ENCODE assay signal across 8 mouse cellular contexts in the genomic region with DNA sequence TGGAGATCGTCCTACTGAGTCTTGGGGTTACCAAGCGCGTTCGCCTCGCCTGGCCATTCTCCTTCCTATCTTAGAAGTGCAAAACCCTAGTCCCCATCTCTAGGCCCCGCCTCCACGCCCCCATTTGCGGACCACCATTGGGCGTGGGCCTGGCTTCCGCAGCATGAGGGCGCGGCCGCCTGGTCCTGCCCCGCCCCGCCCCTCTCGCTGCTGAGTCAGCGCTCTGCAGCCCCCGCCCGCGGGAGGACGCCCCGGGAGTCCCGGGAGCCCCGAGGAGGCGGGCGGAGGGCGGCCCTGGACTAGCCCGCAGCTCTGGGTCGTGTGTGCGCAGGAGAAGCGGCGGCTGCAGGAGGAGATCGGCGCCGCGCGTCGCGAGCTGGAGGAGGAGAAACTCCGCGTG. TPM values are rescaled to one million over a fixed set of nuclear protein-coding genes. Genes with fewer than 3 reads are reported as not detected.
DNase-seq lines count a peak whose midpoint lies in the region; ATAC-seq and TF ChIP-seq lines count a peak whose summit lies in the region.

No protein-coding gene starts in this region.

- peaks cover 9% of the 10 kb centered on the region for H3K4me1 ChIP-seq in heart, adult 2 months (ENCODE audit: control insufficient read depth, insufficient read depth, low read length)
- peaks cover 23% of the 10 kb centered on the region for H3K4me1 ChIP-seq in embryonic facial prominence, embryonic 15.5 days
- H3K4me1 ChIP-seq in stomach, embryonic 15.5 days, result peaks cover 24% of the 10 kb centered on the region

- intact Hi-C loops in heart, adult 2 months (cut with DNase I), result loop anchor here (2.0 kb wide), 1 partner anchor 15 kb away; no protein-coding TSS in a partner anchor
- intact Hi-C loops in heart, postnatal 25 days (cut with DNase I), result no loop called here

- TF ChIP-seq POLR2A in heart, adult 2 months (IDR thresholded peaks at IDR 0.05; ENCODE audit: insufficient read depth, low read depth, low read length), result no peak

- peak overlapping the region; percentile 21; the same call in 1 of the 2 replicates for H3K9ac ChIP-seq in heart, adult 2 months (ENCODE audit: low read depth, low read length)
- peak overlapping the region; percentile 35 for H3K9ac ChIP-seq in embryonic facial prominence, embryonic 15.5 days
- no peak overlapping the region for H3K9ac ChIP-seq in stomach, embryonic 15.5 days

- H3K27me3 ChIP-seq in heart, adult 2 months (ENCODE audit: control insufficient read depth, insufficient read depth, low read length), result no peaks in the 10 kb centered on the region; the same call in 1 of the 2 replicates
- H3K27me3 ChIP-seq in embryonic facial prominence, embryonic 15.5 days, result peaks cover 22% of the 10 kb centered on the region; the same call in 1 of the 2 replicates
- H3K27me3 ChIP-seq in stomach, embryonic 15.5 days (replicated peaks), result peaks cover 16% of the 10 kb centered on the region

- no peaks in the 10 kb centered on the region for H3K9me3 ChIP-seq in embryonic facial prominence, embryonic 15.5 days (replicated peaks)
- H3K9me3 ChIP-seq in stomach, embryonic 15.5 days, result no peaks in the 10 kb centered on the region

- ATAC-seq in embryonic facial prominence, embryonic 15.5 days (ENCODE audit: insufficient number of reproducible peaks, low FRiP score, low TSS enrichment, low read depth), result peak; percentile 71
- peak; percentile 18; the same call in 1 of the 2 replicates for ATAC-seq in megakaryocyte-erythroid progenitor cell, adult 5-6 weeks (replicated peaks; ENCODE audit: low FRiP score, low TSS enrichment, poor library complexity, severe bottlenecking)
- peak; percentile 44; the same call in 1 of the 2 replicates for ATAC-seq in stomach, embryonic 15.5 days (ENCODE audit: insufficient read depth, low FRiP score, low read depth)

- WGBS in heart, adult 2 months, result 4% methylated on average over 41 of the region's 41 CpGs
- under 1% methylated on average over 41 of the region's 41 CpGs for WGBS in embryonic facial prominence, embryonic 15.5 days
- under 1% methylated on average over 41 of the region's 41 CpGs for WGBS in stomach, embryonic 15.5 days

- no peak overlapping the region for H3K27ac ChIP-seq in heart, adult 2 months
- no peak overlapping the region for H3K27ac ChIP-seq in embryonic facial prominence, embryonic 15.5 days (replicated peaks)
- no peak overlapping the region for H3K27ac ChIP-seq in stomach, embryonic 15.5 days

- no peak for TF ChIP-seq CTCF in heart, adult 2 months (IDR thresholded peaks at IDR 0.05)

- peak; percentile 43 to 62 for DNase-seq in heart, adult 2 months
- no peak for DNase-seq in heart, postnatal 25 days (ENCODE audit: low spot score)
- DNase-seq in ES-CJ7 (ENCODE audit: low read depth, low spot score), result peak; percentile 90
- peak; percentile 74 for DNase-seq in induced T-regulatory cell, adult 2 months (ENCODE audit: low read depth)
- no peak for DNase-seq in c-Kit-positive CD71-positive TER-119-positive erythroid progenitor cells, embryonic 14.5 days (ENCODE audit: low spot score)

- peaks cover 4% of the 10 kb centered on the region; the same call in 1 of the 2 replicates for H3K36me3 ChIP-seq in heart, adult 2 months (ENCODE audit: control insufficient read depth, insufficient read depth, low read length)
- no peaks in the 10 kb centered on the region for H3K36me3 ChIP-seq in embryonic facial prominence, embryonic 15.5 days
- H3K36me3 ChIP-seq in stomach, embryonic 15.5 days, result no peaks in the 10 kb centered on the region

- H3K4me3 ChIP-seq in heart, adult 2 months, result peak overlapping the region; percentile 37
- H3K4me3 ChIP-seq in embryonic facial prominence, embryonic 15.5 days (replicated peaks), result peak overlapping the region; percentile 49
- peak overlapping the region; percentile 41 for H3K4me3 ChIP-seq in stomach, embryonic 15.5 days (replicated peaks)

- no peaks in the 10 kb centered on the region for H3K79me2 ChIP-seq in heart, adult 2 months (replicated peaks; ENCODE audit: control insufficient read depth, insufficient read depth, low read length)

- peak overlapping the region; percentile 85 for H3K4me2 ChIP-seq in embryonic facial prominence, embryonic 15.5 days (replicated peaks)
- peak overlapping the region; percentile 89 for H3K4me2 ChIP-seq in stomach, embryonic 15.5 days

- no peak for TF ChIP-seq EP300 in heart, adult 2 months (IDR thresholded peaks at IDR 0.05; ENCODE audit: insufficient read depth, low read depth, low read length)

RNA-seq across cellular contexts. Expression of a gene that starts 4.6 kb away (rescaled TPM):
- under 1 TPM; 0.20 to 0.26 TPM for total RNA-seq in heart, adult 2 months (2021)
- 0.21 TPM in 1 of 2 replicates, not detected in the other for polyA plus RNA-seq in heart, adult 2 months (2012; rRNA removed)
- under 1 TPM; 0.28 to 0.36 TPM for total RNA-seq in heart, postnatal 25 days (2021)
- polyA plus RNA-seq in embryonic facial prominence, embryonic 15.5 days (2015; fragmentation: Nextera tagmentation; extraction: Ambion mirVana), result 6.5 and 8.6 TPM in 2 replicates
- total RNA-seq in megakaryocyte-erythroid progenitor cell, adult 5-6 weeks (2014; fragmentation: Nextera tagmentation), result not detected in 2 replicates
- total RNA-seq in megakaryocyte-erythroid progenitor cell, adult 5-6 weeks (2017), result 0.30 TPM in 1 of 2 replicates, not detected in the other
- 6.6 and 6.7 TPM in 2 replicates for polyA plus RNA-seq in stomach, embryonic 15.5 days (2015; fragmentation: Nextera tagmentation; extraction: Ambion mirVana)

RNA-seq across cellular contexts. Expression of a gene that starts 13.9 kb away (rescaled TPM):
- total RNA-seq in heart, adult 2 months (2021), result 1 to 10 TPM; 2.2 to 3.7 TPM
- polyA plus RNA-seq in heart, adult 2 months (2012; rRNA removed), result 0.64 and 1.2 TPM in 2 replicates
- 1 to 10 TPM; 2.8 to 3.1 TPM for total RNA-seq in heart, postnatal 25 days (2021)
- 0.88 and 1.5 TPM in 2 replicates for polyA plus RNA-seq in embryonic facial prominence, embryonic 15.5 days (2015; fragmentation: Nextera tagmentation; extraction: Ambion mirVana)
- total RNA-seq in megakaryocyte-erythroid progenitor cell, adult 5-6 weeks (2014; fragmentation: Nextera tagmentation), result not detected in 2 replicates
- not detected in 2 replicates for total RNA-seq in megakaryocyte-erythroid progenitor cell, adult 5-6 weeks (2017)
- 0.67 and 1.0 TPM in 2 replicates for polyA plus RNA-seq in stomach, embryonic 15.5 days (2015; fragmentation: Nextera tagmentation; extraction: Ambion mirVana)

RNA-seq across cellular contexts. Expression of a gene that starts 16.5 kb away (rescaled TPM):
- 1 to 10 TPM; 3.2 to 3.7 TPM for total RNA-seq in heart, adult 2 months (2021)
- 4.1 and 4.6 TPM in 2 replicates for polyA plus RNA-seq in heart, adult 2 months (2012; rRNA removed)
- total RNA-seq in heart, postnatal 25 days (2021), result 1 to 10 TPM; 4.0 to 4.2 TPM
- polyA plus RNA-seq in embryonic facial prominence, embryonic 15.5 days (2015; fragmentation: Nextera tagmentation; extraction: Ambion mirVana), result 1.4 TPM in 2 replicates
- total RNA-seq in megakaryocyte-erythroid progenitor cell, adult 5-6 weeks (2014; fragmentation: Nextera tagmentation), result 16.0 and 24.2 TPM in 2 replicates
- total RNA-seq in megakaryocyte-erythroid progenitor cell, adult 5-6 weeks (2017), result 4.5 TPM in 2 replicates
- polyA plus RNA-seq in stomach, embryonic 15.5 days (2015; fragmentation: Nextera tagmentation; extraction: Ambion mirVana), result 1.1 and 1.7 TPM in 2 replicates

RNA-seq across cellular contexts. Expression of a gene that starts 18.9 kb away (rescaled TPM):
- total RNA-seq in heart, adult 2 months (2021), result not detected
- polyA plus RNA-seq in heart, adult 2 months (2012; rRNA removed), result not detected in 2 replicates
- not detected for total RNA-seq in heart, postnatal 25 days (2021)
- polyA plus RNA-seq in embryonic facial prominence, embryonic 15.5 days (2015; fragmentation: Nextera tagmentation; extraction: Ambion mirVana), result not detected in 2 replicates
- not detected in 2 replicates for total RNA-seq in megakaryocyte-erythroid progenitor cell, adult 5-6 weeks (2014; fragmentation: Nextera tagmentation)
- not detected in 2 replicates for total RNA-seq in megakaryocyte-erythroid progenitor cell, adult 5-6 weeks (2017)
- polyA plus RNA-seq in stomach, embryonic 15.5 days (2015; fragmentation: Nextera tagmentation; extraction: Ambion mirVana), result not detected in 2 replicates

RNA-seq across cellular contexts. Expression of a gene that starts 24.6 kb away (rescaled TPM):
- total RNA-seq in heart, adult 2 months (2021), result under 1 TPM in 1 of 2 experiments, not detected in 1; 0.26 TPM
- 0.16 and 0.50 TPM in 2 replicates for polyA plus RNA-seq in heart, adult 2 months (2012; rRNA removed)
- total RNA-seq in heart, postnatal 25 days (2021), result under 1 TPM in 1 of 2 experiments, not detected in 1; 0.26 TPM
- polyA plus RNA-seq in embryonic facial prominence, embryonic 15.5 days (2015; fragmentation: Nextera tagmentation; extraction: Ambion mirVana), result 1.2 and 1.8 TPM in 2 replicates
- 1.4 and 2.3 TPM in 2 replicates for total RNA-seq in megakaryocyte-erythroid progenitor cell, adult 5-6 weeks (2014; fragmentation: Nextera tagmentation)
- total RNA-seq in megakaryocyte-erythroid progenitor cell, adult 5-6 weeks (2017), result 0.76 and 2.3 TPM in 2 replicates
- polyA plus RNA-seq in stomach, embryonic 15.5 days (2015; fragmentation: Nextera tagmentation; extraction: Ambion mirVana), result 0.53 and 0.68 TPM in 2 replicates

Comparison
In these comparisons a context has a peak if more than half of its experiments do, and no peak if none do; other contexts are left out.
1. DNase-seq: peak in heart, adult 2 months (2 of 2), ES-CJ7 (single experiment) and induced T-regulatory cell, adult 2 months (single experiment); none in heart, postnatal 25 days (single experiment) and c-Kit-positive CD71-positive TER-119-positive erythroid progenitor cells, embryonic 14.5 days (single experiment).
2. ATAC-seq: peak in every context shown above with its lines; median percentile 71 in embryonic facial prominence, embryonic 15.5 days; 44 in stomach, embryonic 15.5 days; 18 in megakaryocyte-erythroid progenitor cell, adult 5-6 weeks.
3. Peak in every context shown above with its lines, with median percentiles within 50 percentile points of each other: H3K4me3 ChIP-seq.